Mouse (Mus musculus) C2C12 (cell line): ENCODE results near the gene Ogg1. TPM values are rescaled to one million over a fixed set of nuclear protein-coding genes. Genes with fewer than 3 reads are reported as not detected.
"Not testable (repeated sequence)": the region's sequence is repeated elsewhere in the genome, so short reads cannot be mapped to it uniquely, and the experiment has no call there.

Source experiments
- H3K27me3 ChIP-seq: one replicate; pipeline ENCODE4 v1.6.1; 2011; ENCODE audit not compliant: control insufficient read depth, insufficient read depth, insufficient read length
- H3K36me3 ChIP-seq: one replicate; pipeline ENCODE4 v1.6.1; 2011; ENCODE audit not compliant: control insufficient read depth, insufficient read depth
- H3K4me3 ChIP-seq: one replicate; pipeline ENCODE4 v1.5.1; 2011; ENCODE audit warnings: mild to moderate bottlenecking, control low read depth; ENCODE audit not compliant: poor library complexity, insufficient read depth, severe bottlenecking
- H3K79me2 ChIP-seq: one replicate; pipeline ENCODE4 v1.6.1; 2011; ENCODE audit not compliant: control insufficient read depth, insufficient read depth
- H3K79me3 ChIP-seq: one replicate; pipeline ENCODE4 v1.6.1; 2011; ENCODE audit warnings: low read depth, control low read depth
- H3ac ChIP-seq: one replicate; pipeline ENCODE3; 2011; ENCODE audit warnings: low read depth; ENCODE audit not compliant: control insufficient read depth, insufficient read length
- CEBPB ChIP-seq: IDR thresholded peaks from one replicate; pipeline ENCODE4 v1.6.1; 2011; ENCODE audit warnings: low read depth, mild to moderate bottlenecking, control low read depth, moderate library complexity
- CTCF ChIP-seq: IDR thresholded peaks from one replicate; pipeline ENCODE4 v1.5.1; 2011; ENCODE audit not compliant: control insufficient read depth, insufficient read depth, insufficient read length
- FOSL1 ChIP-seq: IDR thresholded peaks from one replicate; pipeline ENCODE4 v1.8.0; 2011; ENCODE audit warnings: mild to moderate bottlenecking, low read length; ENCODE audit not compliant: poor library complexity, insufficient read depth, severe bottlenecking
- MAX ChIP-seq: IDR thresholded peaks from one replicate; pipeline ENCODE4 v1.6.1; 2011; ENCODE audit warnings: mild to moderate bottlenecking, control low read depth
- MYOD1 ChIP-seq: IDR thresholded peaks from one replicate; pipeline ENCODE4 v1.6.1; 2011; ENCODE audit warnings: low read depth; ENCODE audit not compliant: control insufficient read depth, insufficient read length
- MYOG ChIP-seq: IDR thresholded peaks from one replicate; pipeline ENCODE4 v1.6.1; 2011; ENCODE audit not compliant: control insufficient read depth, insufficient read length; ENCODE audit errors: extremely low read depth
- USF1 ChIP-seq: IDR thresholded peaks from one replicate; pipeline ENCODE4 v1.6.1; 2011; ENCODE audit warnings: low read depth, mild to moderate bottlenecking, control low read depth, moderate library complexity
- polyA plus RNA-seq: library from polyadenylated mRNA; unstranded; fragments of >200 nt; fragmentation: generic; extraction: Trizol; gene quantifications from one replicate; pipeline ENCODE4 v1.2.1, GENCODE M21; 2012; ENCODE audit warnings: missing spikeins

The Ogg1 gene
- polyA plus RNA-seq, 1 experiment = 18.5 TPM

- Histone ChIP-seq H3K27me3 (no peaks in the 10 kb centered on the region), H3K36me3 (peaks cover 28% of the 10 kb centered on the region), H3ac (peak overlapping the region; percentile 94), H3K4me3 (peak overlapping the region; percentile 96), H3K79me2 (peaks cover 62% of the 10 kb centered on the region), H3K79me3 (peaks cover 51% of the 10 kb centered on the region)
- no peak for TF ChIP-seq MYOG
- peak; percentile 37 for TF ChIP-seq CTCF
Observed at GRCm38 (mm10) chr6:113308141-113308540, 18.6 kb upstream of the Ogg1 start.

DNA sequence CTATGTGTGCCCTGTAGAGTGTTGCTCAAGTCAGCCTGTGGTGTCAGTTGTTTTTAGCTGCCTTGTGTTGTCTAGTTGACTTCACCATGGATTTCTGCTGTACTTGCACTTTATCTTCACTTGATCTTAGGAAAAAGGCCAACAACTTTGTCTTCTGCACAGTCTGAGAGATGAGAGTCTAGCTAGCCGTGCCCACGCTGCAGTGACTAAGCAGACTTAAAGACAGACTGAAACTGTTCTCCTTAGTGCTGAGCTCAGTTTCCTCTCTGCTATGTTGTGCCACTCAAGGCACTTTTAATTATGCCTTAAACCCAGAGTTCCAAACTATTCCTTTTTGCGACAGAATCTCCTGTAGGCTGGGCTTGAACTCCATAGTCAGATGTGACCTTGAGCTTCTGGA lies 10.8 kb upstream of the Ogg1 start:
- Histone ChIP-seq H3K79me2 (peaks cover 49% of the 10 kb centered on the region), H3K79me3 (peaks cover 29% of the 10 kb centered on the region), H3K36me3 (peaks cover 78% of the 10 kb centered on the region), H3ac (no peak overlapping the region), H3K4me3 (no peak overlapping the region), H3K27me3 (no peaks in the 10 kb centered on the region)
- TF ChIP-seq CEBPB (no peak), USF1 (no peak), MAX (no peak), FOSL1 (no peak), MYOD1 (no peak), MYOG (no peak), CTCF (no peak)

DNA sequence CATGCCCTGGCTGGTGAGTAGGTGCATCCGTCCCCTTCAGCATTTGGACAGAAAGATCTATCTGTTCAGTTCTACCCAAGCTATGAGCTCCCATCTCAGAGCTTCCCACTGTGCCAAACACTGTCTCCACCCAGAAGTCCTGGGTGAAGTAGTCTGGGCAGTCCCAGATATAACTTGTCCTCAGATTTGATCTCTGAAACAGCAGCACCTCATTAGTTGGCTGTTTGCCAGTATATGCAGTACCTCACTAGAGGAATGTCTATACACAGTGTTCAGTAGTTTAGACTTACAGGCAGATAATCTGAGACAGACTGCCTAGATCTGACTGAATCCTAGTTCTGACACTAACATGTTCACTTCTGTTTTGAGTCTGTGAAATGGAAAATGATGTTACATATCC lies 2.6 kb downstream of the Ogg1 start:
- Histone ChIP-seq H3ac (no peak overlapping the region), H3K27me3 (no peaks in the 10 kb centered on the region), H3K36me3 (peaks cover 65% of the 10 kb centered on the region), H3K79me3 (peaks cover 7% of the 10 kb centered on the region), H3K4me3 (no peak overlapping the region), H3K79me2 (peaks cover 13% of the 10 kb centered on the region)
- TF ChIP-seq MYOG = no peak
- TF ChIP-seq FOSL1 = no peak
- no peak for TF ChIP-seq CTCF
- TF ChIP-seq USF1 = no peak
- TF ChIP-seq CEBPB = no peak
- TF ChIP-seq MYOD1 = no peak
- no peak for TF ChIP-seq MAX

DNA sequence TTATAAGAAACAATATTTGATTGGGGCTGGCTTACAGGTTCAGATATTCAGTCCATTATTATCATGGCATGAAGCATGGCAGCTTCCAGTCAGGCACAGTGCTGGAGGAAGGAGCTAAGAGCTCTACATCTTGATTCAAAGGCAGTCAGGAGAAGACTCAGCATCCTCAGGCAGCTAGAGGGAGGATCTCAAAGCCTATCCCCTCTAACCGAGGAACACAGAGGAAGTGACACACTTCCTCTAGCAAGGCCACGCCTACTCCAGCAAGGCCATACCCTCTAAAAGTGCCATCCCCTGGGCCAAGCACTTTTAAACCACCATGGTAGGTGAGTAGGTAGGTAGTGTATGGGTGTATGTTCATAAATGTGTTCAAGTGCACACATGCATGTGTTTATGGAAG lies 3.8 kb downstream of the Ogg1 start:
- Histone ChIP-seq H3K4me3 (no peak overlapping the region), H3K36me3 (peaks cover 65% of the 10 kb centered on the region), H3K79me2 (peaks cover 13% of the 10 kb centered on the region), H3ac (no peak overlapping the region), H3K27me3 (no peaks in the 10 kb centered on the region), H3K79me3 (peaks cover 7% of the 10 kb centered on the region)
- TF ChIP-seq MAX (no peak), CTCF (no peak), CEBPB (no peak), MYOD1 (no peak), FOSL1 (no peak)

- Histone ChIP-seq H3K36me3 (peaks cover 70% of the 10 kb centered on the region), H3K79me3 (peaks cover 7% of the 10 kb centered on the region), H3K4me3 (no peak overlapping the region), H3K79me2 (peaks cover 13% of the 10 kb centered on the region), H3K27me3 (no peaks in the 10 kb centered on the region), H3ac (no peak overlapping the region)
- TF ChIP-seq MYOG = no peak
- TF ChIP-seq CEBPB = no peak
- no peak for TF ChIP-seq CTCF
- no peak for TF ChIP-seq MAX
- TF ChIP-seq MYOD1 = no peak
- no peak for TF ChIP-seq FOSL1
- no peak for TF ChIP-seq USF1
Observed at GRCm38 (mm10) chr6:113331721-113332120, 4.9 kb downstream of the Ogg1 start.

- H3K4me3 ChIP-seq, H3K79me3 ChIP-seq, H3K27me3 ChIP-seq, H3ac ChIP-seq: not testable (repeated sequence)
- peaks cover 13% of the 10 kb centered on the region for H3K79me2 ChIP-seq
- H3K36me3 ChIP-seq = peaks cover 74% of the 10 kb centered on the region
Observed at GRCm38 (mm10) chr6:113332734-113333133, 6.0 kb downstream of the Ogg1 start.
